Mouse (Mus musculus) erythroblast, embryonic 14.5 days (primary cell): ENCODE data around the gene Rtl4.

Source experiments
- GATA1 ChIP-seq: IDR thresholded peaks from 2 replicates; pipeline ENCODE4 v1.6.1; 2012; ENCODE audit warnings: low read length, inconsistent platforms, mixed read lengths
- TAL1 ChIP-seq: IDR thresholded peaks from 3 replicates; pipeline ENCODE4 v1.6.1; 2012; ENCODE audit warnings: low read length, inconsistent platforms, mixed read lengths

GRCm38 (mm10) chrX:144716330-144716729 is 27.6 kb downstream of the Rtl4 start:
- TF ChIP-seq TAL1 = no peak
- no peak for TF ChIP-seq GATA1
